Mouse (Mus musculus) cortical plate, adult 2 months (tissue): ENCODE results near the gene Hrk.

ENCODE experiments used
- CTCF ChIP-seq: fragments of 200-500 bp; IDR thresholded peaks from 2 replicates; pipeline ENCODE4 v1.5.1; 2011; ENCODE audit warnings: mild to moderate bottlenecking, control low read depth, low read length; ENCODE audit not compliant: insufficient read depth; ENCODE audit errors: extremely low read depth
- POLR2A ChIP-seq: fragments of 200-500 bp; IDR thresholded peaks from 2 replicates; pipeline ENCODE4 v1.6.1; 2011; ENCODE audit warnings: mild to moderate bottlenecking, low read length, control low read depth; ENCODE audit not compliant: insufficient read depth; ENCODE audit errors: extremely low read depth

DNA sequence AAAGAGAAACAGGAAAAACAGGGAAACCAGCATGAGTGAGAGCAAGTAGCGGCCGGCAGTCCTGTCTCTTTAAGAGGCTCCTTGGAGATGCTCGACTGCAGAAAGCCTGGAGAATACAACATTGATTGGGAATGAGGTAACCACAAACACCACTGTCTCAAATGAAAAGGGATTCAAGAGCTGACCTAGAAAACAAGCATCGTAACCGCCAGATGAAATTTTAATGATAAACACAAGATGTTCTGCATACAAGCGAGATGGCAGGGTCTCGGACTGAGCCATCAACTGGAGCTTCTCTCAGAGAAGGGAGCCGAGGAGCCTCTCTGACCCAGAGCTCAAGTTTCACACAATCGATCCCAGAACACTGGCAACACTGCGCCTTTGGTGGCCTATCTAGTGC lies 41.4 kb upstream of the Hrk start:
- TF ChIP-seq CTCF = no peak
- TF ChIP-seq POLR2A = no peak
